Mouse (Mus musculus) limb, embryonic 10.5 days (tissue): Measurements from ENCODE around the gene Agpat1. TPM values are rescaled to one million over a fixed set of nuclear protein-coding genes. Genes with fewer than 3 reads are reported as not detected.

Source experiments
- DNase-seq: peaks from one replicate; pipeline ENCODE4 v3.0.0-alpha.2; 2017; ENCODE audit warnings: low spot score
- H3K27ac ChIP-seq: fragments of 300-500 bp; sonication (generic); 2 replicates; pipeline ENCODE4 v1.5.1; 2016; ENCODE audit warnings: mild to moderate bottlenecking
- H3K27me3 ChIP-seq: fragments of 300-500 bp; sonication (generic); 2 replicates; pipeline ENCODE4 v1.6.1; 2016; ENCODE audit warnings: low read depth, mild to moderate bottlenecking; ENCODE audit not compliant: poor library complexity, severe bottlenecking
- H3K36me3 ChIP-seq: fragments of 300-500 bp; sonication (generic); 2 replicates; pipeline ENCODE4 v1.6.1; 2016; ENCODE audit warnings: mild to moderate bottlenecking, moderate library complexity
- H3K4me1 ChIP-seq: fragments of 300-500 bp; sonication (generic); 2 replicates; pipeline ENCODE4 v1.6.1; 2016
- H3K4me3 ChIP-seq: fragments of 300-500 bp; sonication (generic); 2 replicates; pipeline ENCODE4 v1.5.1; 2016; ENCODE audit warnings: mild to moderate bottlenecking, moderate library complexity
- H3K9me3 ChIP-seq: fragments of 300-500 bp; sonication (generic); replicated peaks from 2 replicates; pipeline ENCODE4 v1.6.1; 2016; ENCODE audit warnings: mild to moderate bottlenecking
- WGBS: fragments of 180-500 bp; shearing (Covaris S2); methylation state at CpG from one replicate; pipeline ENCODE4 v1.1.7; 2016; 5-methylcytosine and 5-hydroxymethylcytosine counted together
- polyA plus RNA-seq: library from polyadenylated mRNA; unstranded; fragments of >200 nt; fragmentation: Nextera tagmentation; extraction: Ambion mirVana; gene quantifications from 2 replicates; pipeline ENCODE4 v1.2.1, GENCODE M21; 2016

The Agpat1 gene
- 51.0 and 55.6 TPM in 2 replicates for polyA plus RNA-seq

- Histone ChIP-seq H3K9me3 (no peaks in the 10 kb centered on the region), H3K4me1 (peaks cover 49% of the 10 kb centered on the region), H3K4me3 (peak within 1 kb of the TSS; percentile 98), H3K36me3 (peaks cover 42% of the 10 kb centered on the region), H3K27ac (peak within 1 kb of the TSS; percentile 95), H3K27me3 (no peaks in the 10 kb centered on the region)
- DNase-seq = peak; percentile 99
- WGBS = 0% methylated on average over 35 of the region's 35 CpGs
Measured at GRCm38 (mm10) chr17:34604061-34604508, at the start of gene Agpat1. Gene Agpat1 (plus strand): TSS chr17:34604262.

- Histone ChIP-seq H3K27ac (no peak overlapping the region), H3K9me3 (no peaks in the 10 kb centered on the region), H3K36me3 (no peaks in the 10 kb centered on the region), H3K27me3 (no peaks in the 10 kb centered on the region), H3K4me3 (no peak overlapping the region), H3K4me1 (peaks cover 6% of the 10 kb centered on the region; the same call in 1 of the 2 replicates)
- DNase-seq = peak; percentile 86
- WGBS = 26% methylated on average over 5 of the region's 5 CpGs
Measured at GRCm38 (mm10) chr17:34555483-34555882, 48.6 kb upstream of the Agpat1 start.

GRCm38 (mm10) chr17:34556406-34556805, 47.7 kb upstream of the Agpat1 start:
- peaks cover 10% of the 10 kb centered on the region for H3K4me1 ChIP-seq
- no peak overlapping the region for H3K4me3 ChIP-seq
- H3K27ac ChIP-seq = no peak overlapping the region
- H3K27me3 ChIP-seq = no peaks in the 10 kb centered on the region
- 85% methylated on average over 8 of the region's 8 CpGs for WGBS
- H3K36me3 ChIP-seq = no peaks in the 10 kb centered on the region
- no peak for DNase-seq
- H3K9me3 ChIP-seq = no peaks in the 10 kb centered on the region

GRCm38 (mm10) chr17:34557411-34557810, 46.7 kb upstream of the Agpat1 start:
- WGBS = 52% methylated on average over 11 of the region's 11 CpGs
- no peaks in the 10 kb centered on the region for H3K27me3 ChIP-seq
- H3K4me1 ChIP-seq = peaks cover 11% of the 10 kb centered on the region
- H3K27ac ChIP-seq = no peak overlapping the region
- H3K36me3 ChIP-seq = no peaks in the 10 kb centered on the region
- DNase-seq = no peak
- no peak overlapping the region for H3K4me3 ChIP-seq
- H3K9me3 ChIP-seq = no peaks in the 10 kb centered on the region

- Histone ChIP-seq H3K27ac (no peak overlapping the region), H3K9me3 (no peaks in the 10 kb centered on the region), H3K27me3 (no peaks in the 10 kb centered on the region), H3K4me3 (no peak overlapping the region), H3K36me3 (no peaks in the 10 kb centered on the region), H3K4me1 (peaks cover 15% of the 10 kb centered on the region)
- no peak for DNase-seq
- WGBS = 90% methylated on average over 7 of the region's 7 CpGs
Measured at GRCm38 (mm10) chr17:34559116-34559515, 44.9 kb upstream of the Agpat1 start.

GRCm38 (mm10) chr17:34559895-34560294, 44.2 kb upstream of the Agpat1 start:
- 27% methylated on average over 15 of the region's 15 CpGs for WGBS
- H3K4me3 ChIP-seq = no peak overlapping the region
- peaks cover 23% of the 10 kb centered on the region for H3K4me1 ChIP-seq
- H3K27me3 ChIP-seq = no peaks in the 10 kb centered on the region
- no peaks in the 10 kb centered on the region for H3K36me3 ChIP-seq
- H3K9me3 ChIP-seq = no peaks in the 10 kb centered on the region
- no peak overlapping the region for H3K27ac ChIP-seq
- no peak for DNase-seq

- no peak for DNase-seq
- no peaks in the 10 kb centered on the region for H3K9me3 ChIP-seq
- 90% methylated on average over 6 of the region's 6 CpGs for WGBS
- H3K36me3 ChIP-seq = no peaks in the 10 kb centered on the region
- H3K27me3 ChIP-seq = no peaks in the 10 kb centered on the region
- H3K27ac ChIP-seq = no peak overlapping the region
- H3K4me3 ChIP-seq = no peak overlapping the region
- H3K4me1 ChIP-seq = peaks cover 27% of the 10 kb centered on the region
Measured at GRCm38 (mm10) chr17:34560438-34560837, 43.6 kb upstream of the Agpat1 start.

- Histone ChIP-seq H3K4me1 (peaks cover 27% of the 10 kb centered on the region), H3K4me3 (no peak overlapping the region; the same call in 1 of the 2 replicates), H3K27me3 (no peaks in the 10 kb centered on the region), H3K27ac (no peak overlapping the region), H3K9me3 (no peaks in the 10 kb centered on the region), H3K36me3 (no peaks in the 10 kb centered on the region)
- 55% methylated on average over 8 of the region's 8 CpGs for WGBS
- DNase-seq = no peak
Measured at GRCm38 (mm10) chr17:34561200-34561599, 42.9 kb upstream of the Agpat1 start.

GRCm38 (mm10) chr17:34562595-34562994, 41.5 kb upstream of the Agpat1 start:
- DNase-seq = no peak
- Histone ChIP-seq H3K36me3 (no peaks in the 10 kb centered on the region), H3K4me1 (peaks cover 22% of the 10 kb centered on the region), H3K27ac (no peak overlapping the region), H3K9me3 (no peaks in the 10 kb centered on the region), H3K4me3 (no peak overlapping the region), H3K27me3 (no peaks in the 10 kb centered on the region)
- 63% methylated on average over 3 of the region's 3 CpGs for WGBS

- no peak for DNase-seq
- no peak overlapping the region for H3K4me3 ChIP-seq
- peaks cover 20% of the 10 kb centered on the region for H3K4me1 ChIP-seq
- no peak overlapping the region for H3K27ac ChIP-seq
- no peaks in the 10 kb centered on the region for H3K27me3 ChIP-seq
- 73% methylated on average over 11 of the region's 11 CpGs for WGBS
- no peaks in the 10 kb centered on the region for H3K9me3 ChIP-seq
- H3K36me3 ChIP-seq = no peaks in the 10 kb centered on the region
Measured at GRCm38 (mm10) chr17:34563354-34563753, 40.7 kb upstream of the Agpat1 start.

- DNase-seq = no peak
- no peaks in the 10 kb centered on the region for H3K27me3 ChIP-seq
- 2% methylated on average over 6 of the region's 6 CpGs for WGBS
- H3K4me1 ChIP-seq = peaks cover 20% of the 10 kb centered on the region
- peak within 1 kb of the TSS; percentile 29 for H3K4me3 ChIP-seq
- no peaks in the 10 kb centered on the region for H3K36me3 ChIP-seq
- no peaks in the 10 kb centered on the region for H3K9me3 ChIP-seq
- H3K27ac ChIP-seq = peak within 1 kb of the TSS; percentile 73
Measured at GRCm38 (mm10) chr17:34564003-34564421, 40.0 kb upstream of the Agpat1 start, which contains the start of gene Notch4. Gene Notch4 (plus strand): TSS chr17:34564268.

- 45% methylated on average over 3 of the region's 3 CpGs for WGBS
Measured at GRCm38 (mm10) chr17:34564796-34565195, 39.3 kb upstream of the Agpat1 start.

GRCm38 (mm10) chr17:34567311-34567710, 36.8 kb upstream of the Agpat1 start:
- DNase-seq = no peak
- Histone ChIP-seq H3K36me3 (0 out of 2 replicates have a peak, but pooled peaks cover 2% of the 10 kb centered on the region), H3K4me1 (peaks cover 22% of the 10 kb centered on the region), H3K9me3 (no peaks in the 10 kb centered on the region), H3K27ac (no peak overlapping the region), H3K4me3 (no peak overlapping the region), H3K27me3 (no peaks in the 10 kb centered on the region)
- 68% methylated on average over 9 of the region's 9 CpGs for WGBS

More at GRCm38 (mm10) chr17:34564796-34565195, 39.3 kb upstream of the Agpat1 start:
- DNase-seq = no peak
- Histone ChIP-seq H3K4me1 (peaks cover 20% of the 10 kb centered on the region), H3K27me3 (no peaks in the 10 kb centered on the region), H3K4me3 (peak overlapping the region; percentile 29), H3K27ac (peak overlapping the region; percentile 73), H3K9me3 (no peaks in the 10 kb centered on the region), H3K36me3 (no peaks in the 10 kb centered on the region)

- Histone ChIP-seq H3K27ac (no peak overlapping the region), H3K4me3 (no peak overlapping the region), H3K36me3 (0 out of 2 replicates have a peak, but pooled peaks cover 2% of the 10 kb centered on the region), H3K27me3 (no peaks in the 10 kb centered on the region), H3K4me1 (peaks cover 24% of the 10 kb centered on the region), H3K9me3 (no peaks in the 10 kb centered on the region)
- DNase-seq = no peak
- 88% methylated on average over 13 of the region's 13 CpGs for WGBS
Measured at GRCm38 (mm10) chr17:34568421-34568820, 35.6 kb upstream of the Agpat1 start.
